21 mouse cellular contexts compared by ENCODE assay signal in genomic region chr6:117991297-117991696, GRCm38 (mm10). TPM values are rescaled to one million over a fixed set of nuclear protein-coding genes. Genes with fewer than 3 reads are reported as not detected.
A peak's percentile ranks its signal among the peaks of the same experiment; 100 is the strongest.
DNase-seq lines count a peak whose midpoint lies in the region; ATAC-seq and TF ChIP-seq lines count a peak whose summit lies in the region.
"Had no signal": no experiment of that assay in that cellular context is flagged by ENCODE, and none has a peak within 500 bp of the region (broad histone marks: within the 10 kb centered on the region; RNA-seq: fewer than 3 reads in every experiment).

No protein-coding gene starts in this region.

- H3K9me3 ChIP-seq in forebrain, embryonic 12.5 days: no peaks in the 10 kb centered on the region
- H3K9me3 ChIP-seq: embryonic facial prominence, embryonic 15.5 days; heart, embryonic 15.5 days; liver, embryonic 12.5 days had no signal

- peak; percentile 8 to 13 for DNase-seq in heart, adult 9 months (ENCODE audit: low spot score in 2 of 2)
- DNase-seq in heart, postnatal 25 days (ENCODE audit: low spot score): no peak
- peak; percentile 70 for DNase-seq in gastrocnemius, adult 2 months
- DNase-seq in left cerebral cortex, postnatal 36 days (ENCODE audit: low spot score in 2 of 2): peak; percentile 65 to 66
- DNase-seq in right cerebral cortex, postnatal 14 days: peak; percentile 42
- DNase-seq in thymus, adult 2 months: no peak
- DNase-seq: adrenal gland, postnatal 25 days; B cell, adult 2 months; forebrain, postnatal 0 days; kidney, postnatal 25 days had no signal

- no peak for TF ChIP-seq POLR2A in thymus, adult 2 months (IDR thresholded peaks at IDR 0.05; ENCODE audit: control insufficient read depth, extremely low read depth, insufficient read depth, low read length, poor library complexity)

- H3K27ac ChIP-seq in gastrocnemius, adult 2 months: no peak overlapping the region
- no peak overlapping the region for H3K27ac ChIP-seq in forebrain, embryonic 12.5 days
- H3K27ac ChIP-seq in thymus, adult 2 months (ENCODE audit: control insufficient read depth, insufficient read depth, low read length): no peak overlapping the region
- H3K27ac ChIP-seq: embryonic facial prominence, embryonic 15.5 days; heart, embryonic 15.5 days; liver, embryonic 12.5 days had no signal

- no peaks in the 10 kb centered on the region for H3K36me3 ChIP-seq in forebrain, embryonic 12.5 days (replicated peaks)
- no peaks in the 10 kb centered on the region for H3K36me3 ChIP-seq in thymus, adult 2 months (ENCODE audit: control insufficient read depth, insufficient read depth, low read length)
- H3K36me3 ChIP-seq: embryonic facial prominence, embryonic 15.5 days; heart, embryonic 15.5 days; liver, embryonic 12.5 days had no signal

- H3K4me2 ChIP-seq in forebrain, embryonic 12.5 days: no peak overlapping the region
- H3K4me2 ChIP-seq: embryonic facial prominence, embryonic 15.5 days; heart, embryonic 15.5 days; liver, embryonic 12.5 days had no signal

- 83% methylated on average over 7 of the region's 7 CpGs for WGBS in forebrain, embryonic 12.5 days
- WGBS in thymus, adult 2 months: 82% methylated on average over 7 of the region's 7 CpGs

- no peaks in the 10 kb centered on the region for H3K4me1 ChIP-seq in forebrain, embryonic 12.5 days
- H3K4me1 ChIP-seq in thymus, adult 2 months (replicated peaks; ENCODE audit: control insufficient read depth, insufficient read depth, low read length): no peaks in the 10 kb centered on the region
- H3K4me1 ChIP-seq: embryonic facial prominence, embryonic 15.5 days; heart, embryonic 15.5 days; liver, embryonic 12.5 days had no signal

- no peak overlapping the region for H3K4me3 ChIP-seq in gastrocnemius, adult 2 months
- H3K4me3 ChIP-seq in forebrain, embryonic 12.5 days (replicated peaks): no peak overlapping the region
- H3K4me3 ChIP-seq in thymus, adult 2 months (ENCODE audit: control insufficient read depth, insufficient read depth, low read length): no peak overlapping the region
- H3K4me3 ChIP-seq: embryonic facial prominence, embryonic 15.5 days; heart, embryonic 15.5 days; liver, embryonic 12.5 days had no signal

- peaks cover 7% of the 10 kb centered on the region for H3K27me3 ChIP-seq in forebrain, embryonic 12.5 days
- H3K27me3 ChIP-seq in thymus, adult 2 months (ENCODE audit: control insufficient read depth, insufficient read depth, low read length): no peaks in the 10 kb centered on the region
- H3K27me3 ChIP-seq: embryonic facial prominence, embryonic 15.5 days had no signal

- TF ChIP-seq CTCF in gastrocnemius, adult 2 months (IDR thresholded peaks at IDR 0.05): no peak
- no peak for TF ChIP-seq CTCF in thymus, adult 2 months (IDR thresholded peaks at IDR 0.05; ENCODE audit: borderline replicate concordance, control insufficient read depth, extremely low read depth, insufficient read depth, low read length, poor library complexity)

- no peak for ATAC-seq in forebrain, embryonic 12.5 days (ENCODE audit: low FRiP score)
- no peak for ATAC-seq in activated CD4-positive, CD25-positive, alpha-beta regulatory T cell, adult 4 months
- ATAC-seq: forebrain, postnatal 0 days; inflammation-experienced regulatory T-cells, adult 6 months; liver, embryonic 12.5 days had no signal

- intact Hi-C loops in heart, postnatal 25 days (cut with DNase I): no loop called here
- intact Hi-C loops in gastrocnemius, adult 2 months (cut with DNase I): no loop called here
- intact Hi-C loops in left cerebral cortex, postnatal 36 days (cut with DNase I): no loop called here

- H3K9ac ChIP-seq in forebrain, embryonic 12.5 days: no peak overlapping the region
- H3K9ac ChIP-seq: embryonic facial prominence, embryonic 15.5 days; forebrain, postnatal 0 days; heart, embryonic 15.5 days; liver, embryonic 12.5 days had no signal

RNA-seq across cellular contexts. Expression of gene Rasgef1a, which starts 19.9 kb away (rescaled TPM):
- total RNA-seq in heart, postnatal 25 days (2021): under 1 TPM; 0.14 to 0.16 TPM
- total RNA-seq in gastrocnemius, adult 2 months (2021): under 1 TPM in 1 of 2 experiments, not detected in 1; 0.18 TPM
- total RNA-seq in left cerebral cortex, postnatal 36 days (2021): 100 to 1,000 TPM; 208 to 212 TPM
- 0.33 and 0.49 TPM in 2 replicates for polyA plus RNA-seq in forebrain, embryonic 12.5 days (2016; fragmentation: Nextera tagmentation; extraction: Ambion mirVana)
- polyA plus RNA-seq in activated CD4-positive, CD25-positive, alpha-beta regulatory T cell, adult 4 months (2017; shearing (Covaris generic)): 1 to 10 TPM; 2.3 to 4.0 TPM
- 1.0 and 1.1 TPM in 2 replicates for polyA plus RNA-seq in thymus, adult 2 months (2012; rRNA removed)
- polyA plus RNA-seq: liver, embryonic 12.5 days had no signal

RNA-seq across cellular contexts. Expression of gene Fxyd4, which starts 53.8 kb away (rescaled TPM):
- total RNA-seq in heart, postnatal 25 days (2021): not detected
- not detected for total RNA-seq in gastrocnemius, adult 2 months (2021)
- not detected for total RNA-seq in left cerebral cortex, postnatal 36 days (2021)
- 1.9 and 2.0 TPM in 2 replicates for polyA plus RNA-seq in forebrain, embryonic 12.5 days (2016; fragmentation: Nextera tagmentation; extraction: Ambion mirVana)
- 1 to 10 TPM; 2.3 to 7.0 TPM for polyA plus RNA-seq in activated CD4-positive, CD25-positive, alpha-beta regulatory T cell, adult 4 months (2017; shearing (Covaris generic))
- polyA plus RNA-seq in thymus, adult 2 months (2012; rRNA removed): 0.37 and 0.77 TPM in 2 replicates
- total RNA-seq: adrenal gland, postnatal 25 days; forebrain, postnatal 0 days; left cerebral cortex, adult 8-10 months; megakaryocyte progenitor cell, adult 5-6 weeks; monocyte, adult 5-6 weeks; neutrophil, adult 5-6 weeks had no signal
- polyA plus RNA-seq: testis, adult 2 months had no signal

Comparison
In these comparisons a context has a peak if more than half of its experiments do, and no peak if none do; other contexts are left out.
1. DNase-seq: peak in heart, adult 9 months (2 of 2), gastrocnemius, adult 2 months (single experiment), left cerebral cortex, postnatal 36 days (2 of 2) and right cerebral cortex, postnatal 14 days (single experiment); none in heart, postnatal 25 days (single experiment) and thymus, adult 2 months (single experiment).
2. RNA of gene Rasgef1a, which starts 19.9 kb away (total RNA-seq): 208 to 212 TPM in left cerebral cortex, postnatal 36 days; 0.18 TPM in gastrocnemius, adult 2 months and 0.14 to 0.16 TPM in heart, postnatal 25 days; every median in the first group is over 100 times any median in the second.